Mouse (Mus musculus): Measurements from ENCODE around the gene Rhox2f.
"Not testable (repeated sequence)": the region's sequence is repeated elsewhere in the genome, so short reads cannot be mapped to it uniquely, and the experiment has no call there.

Gene Rhox2f

GRCm38 (mm10) chrX:37571105-37571504, at the start of gene Rhox2f:
Gene Rhox2f, plus strand, starts transcription at chrX:37571405.
- DNase-seq: not testable (repeated sequence)

DNA sequence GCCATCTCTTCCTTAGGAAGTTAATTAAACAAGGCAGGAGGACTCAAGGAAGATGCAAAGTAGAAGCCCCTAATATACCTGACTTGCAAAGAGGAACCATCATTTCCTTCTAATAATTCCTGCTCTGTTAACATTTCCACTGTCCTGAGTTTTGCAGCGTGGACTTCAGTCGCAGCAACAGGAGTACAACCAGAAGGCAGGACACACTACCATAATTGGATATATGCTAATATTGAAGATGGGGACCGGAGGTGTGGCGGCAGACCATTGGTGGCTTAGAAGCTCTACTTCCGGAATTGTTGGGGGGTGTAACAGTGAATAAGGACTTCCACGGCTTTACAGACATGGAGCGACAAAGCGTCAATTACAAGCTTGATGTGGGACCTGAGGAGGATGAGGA, 41.1 kb upstream of the Rhox2f start, which contains the start of gene Rhox2e:
TSS of gene Rhox2e (plus strand) at position 301 of the 400 bp plus-strand sequence.
- DNase-seq: not testable (repeated sequence)

GRCm38 (mm10) chrX:37541719-37542118, 29.5 kb upstream of the Rhox2f start, which contains the start of gene Rhox3e:
Gene Rhox3e, plus strand, starts transcription at chrX:37542019.
- not testable (repeated sequence) for DNase-seq

DNA sequence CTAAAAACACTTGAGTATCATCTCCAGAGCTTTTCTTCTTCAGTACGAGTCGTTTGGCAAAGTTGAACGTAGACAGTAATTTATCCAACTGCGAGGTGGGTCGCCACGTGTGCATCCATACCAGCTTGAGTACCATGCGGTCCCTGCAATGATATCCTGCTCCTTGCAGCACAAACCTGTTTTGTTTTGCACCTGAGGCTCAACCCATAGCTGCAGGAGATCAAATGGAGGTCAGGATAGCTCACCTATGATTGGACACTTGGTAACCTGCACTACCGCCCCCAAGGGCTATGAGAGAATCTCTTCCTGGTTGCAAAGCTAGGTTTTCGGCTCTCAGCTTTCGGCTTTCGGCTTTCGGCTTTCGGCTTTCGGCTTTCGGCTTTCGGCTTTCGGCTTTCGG, 14.1 kb upstream of the Rhox2f start, which contains the start of gene Rhox4e:
TSS of gene Rhox4e (plus strand) at position 301 of the 400 bp plus-strand sequence.
- DNase-seq: not testable (repeated sequence)

GRCm38 (mm10) chrX:37572638-37573037, 1.4 kb downstream of the Rhox2f start:
- not testable (repeated sequence) for DNase-seq

DNA sequence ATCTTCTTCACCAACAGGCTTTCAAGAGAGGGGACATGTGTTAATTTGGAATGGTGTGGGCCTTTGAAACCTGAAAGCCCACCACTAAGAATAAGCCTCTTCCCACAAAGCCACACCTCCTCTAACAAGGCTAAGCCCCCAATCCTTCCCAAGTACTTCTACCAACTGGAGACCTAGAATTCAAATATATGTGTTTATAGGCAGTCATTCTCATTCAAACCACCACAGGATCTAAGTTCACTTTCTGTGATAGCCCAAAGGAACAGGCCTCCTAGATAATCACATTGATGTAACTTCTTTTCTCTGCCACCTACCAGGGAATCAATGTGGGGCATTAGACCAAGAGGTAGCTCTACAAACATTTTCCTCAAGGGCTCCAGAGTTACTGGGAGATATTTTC, 9.5 kb downstream of the Rhox2f start, which contains the start of gene Rhox3f:
TSS of gene Rhox3f (plus strand) at position 301 of the 400 bp plus-strand sequence.
- not testable (repeated sequence) for DNase-seq

- DNase-seq: not testable (repeated sequence)
These were observed 36.4 kb downstream of the Rhox2f start, which contains the start of gene Rhox4f for GRCm38 (mm10) chrX:37607604-37608003. Gene Rhox4f, minus strand, starts transcription at chrX:37607704.
